Mouse (Mus musculus) E14TG2a.4 (cell line): ENCODE measurements around the gene Rbm26.

ENCODE experiments used
- CTCF ChIP-seq: conservative IDR thresholded peaks from 2 replicates; pipeline ENCODE4 v1.5.1; 2014; ENCODE audit warnings: low read length
- NANOG ChIP-seq: IDR thresholded peaks from 2 replicates; pipeline ENCODE4 v1.6.1; 2014; ENCODE audit warnings: borderline replicate concordance, low read length, mixed read lengths
- POU5F1 ChIP-seq: IDR thresholded peaks from 2 replicates; pipeline ENCODE4 v1.6.1; 2014; ENCODE audit warnings: low read length, borderline replicate concordance

DNA sequence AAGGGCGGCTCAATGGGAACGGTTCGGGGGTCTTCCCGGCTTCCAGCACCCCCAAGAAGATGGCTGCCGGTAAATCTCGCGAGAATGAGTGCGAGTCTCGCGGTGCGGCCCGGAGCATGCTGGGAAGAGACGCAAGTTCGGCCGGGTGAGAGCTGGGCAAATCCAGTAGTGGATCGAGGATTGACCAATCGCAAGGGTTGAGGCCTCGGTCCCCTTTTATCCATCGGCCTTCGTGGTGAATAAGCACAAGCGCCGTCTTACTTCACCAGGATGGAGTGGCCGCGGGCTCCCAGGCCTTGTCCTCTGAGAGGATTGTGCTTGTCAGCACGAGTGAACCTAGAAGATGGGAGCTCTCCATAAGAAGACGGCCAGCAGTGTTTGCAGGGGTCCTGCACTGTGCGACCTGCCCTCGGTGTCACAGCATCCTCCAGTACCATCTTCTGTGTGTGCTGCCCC lies at the start of gene Rbm26:
- TF ChIP-seq NANOG (no peak), CTCF (no peak), POU5F1 (no peak)
